Mouse (Mus musculus): ENCODE data around the gene Dolk. TPM values are rescaled to one million over a fixed set of nuclear protein-coding genes. Genes with fewer than 3 reads are reported as not detected.

The Dolk gene
- polyA plus RNA-seq, 1 experiment from 2014 or later, result 18.6 TPM

GRCm38 (mm10) chr2:30250166-30251128 is 35.7 kb downstream of the Dolk start:
- DNase-seq (ENCODE audit: low spot score), result no peak

- DNase-seq (ENCODE audit: low spot score), result no peak
Measured at GRCm38 (mm10) chr2:30249182-30249581, 37.0 kb downstream of the Dolk start.

- no peak for DNase-seq (ENCODE audit: low spot score)
Measured at GRCm38 (mm10) chr2:30247681-30248080, 38.5 kb downstream of the Dolk start.

GRCm38 (mm10) chr2:30247036-30247435 is 39.1 kb downstream of the Dolk start:
- no peak for DNase-seq (ENCODE audit: low spot score)

- DNase-seq (ENCODE audit: low spot score), result no peak
Measured at GRCm38 (mm10) chr2:30244595-30245178, 41.4 kb downstream of the Dolk start.

- DNase-seq (ENCODE audit: low spot score), result no peak
Measured at GRCm38 (mm10) chr2:30243391-30243790, 42.7 kb downstream of the Dolk start.

GRCm38 (mm10) chr2:30242509-30242908 is 43.6 kb downstream of the Dolk start:
- no peak for DNase-seq (ENCODE audit: low spot score)

- DNase-seq (ENCODE audit: low spot score), result no peak
Measured at GRCm38 (mm10) chr2:30240267-30240666, 45.9 kb downstream of the Dolk start, which contains the start of gene Gm28035. Gene Gm28035, plus strand, starts transcription at chr2:30240567.

- no peak for DNase-seq (ENCODE audit: low spot score)
Measured at GRCm38 (mm10) chr2:30239777-30240176, 46.4 kb downstream of the Dolk start.

- no peak for DNase-seq (ENCODE audit: low spot score)
Measured at GRCm38 (mm10) chr2:30238906-30239465, 47.1 kb downstream of the Dolk start.

GRCm38 (mm10) chr2:30237881-30238280 is 48.3 kb downstream of the Dolk start:
- DNase-seq (ENCODE audit: low spot score), result peak; percentile 68

GRCm38 (mm10) chr2:30237199-30237880 is 48.8 kb downstream of the Dolk start, which contains the start of gene Lrrc8a:
Gene Lrrc8a, plus strand, starts transcription at chr2:30237715.
- DNase-seq (ENCODE audit: low spot score), result peak; percentile 99

- no peak for DNase-seq (ENCODE audit: low spot score)
Measured at GRCm38 (mm10) chr2:30236426-30237198, 49.5 kb downstream of the Dolk start.

GRCm38 (mm10) chr2:30235593-30235992 is 50.5 kb downstream of the Dolk start:
- DNase-seq (ENCODE audit: low spot score), result peak; percentile 47

Other genes with a start within 250 kb of the Dolk start
- 13.6 and 15.4 TPM in 2 replicates for gene Wdr34, start 237.5 kb downstream of the Dolk start, polyA plus RNA-seq (2015; fragmentation: Nextera tagmentation; extraction: Ambion mirVana)
- gene Set, start 229.0 kb downstream of the Dolk start, polyA plus RNA-seq (2015; fragmentation: Nextera tagmentation; extraction: Ambion mirVana), result 418 and 429 TPM in 2 replicates
- 3.5 and 3.7 TPM in 2 replicates for gene Pkn3, start 208.7 kb downstream of the Dolk start, polyA plus RNA-seq (2015; fragmentation: Nextera tagmentation; extraction: Ambion mirVana)
- 28.8 and 29.5 TPM in 2 replicates for gene Zdhhc12, start 192.7 kb downstream of the Dolk start, polyA plus RNA-seq (2015; fragmentation: Nextera tagmentation; extraction: Ambion mirVana)
- gene Zer1, start 161.7 kb downstream of the Dolk start, polyA plus RNA-seq (2015; fragmentation: Nextera tagmentation; extraction: Ambion mirVana), result 5.6 and 9.6 TPM in 2 replicates
- 4.9 and 5.7 TPM in 2 replicates for gene Tbc1d13, start 152.6 kb downstream of the Dolk start, polyA plus RNA-seq (2015; fragmentation: Nextera tagmentation; extraction: Ambion mirVana)
- 22.6 and 23.5 TPM in 2 replicates for gene Endog, start 114.8 kb downstream of the Dolk start, polyA plus RNA-seq (2015; fragmentation: Nextera tagmentation; extraction: Ambion mirVana)
- 44.8 and 46.0 TPM in 2 replicates for gene Spout1, start 107.9 kb downstream of the Dolk start, polyA plus RNA-seq (2015; fragmentation: Nextera tagmentation; extraction: Ambion mirVana)
- gene Kyat1, start 80.5 kb downstream of the Dolk start, polyA plus RNA-seq (2015; fragmentation: Nextera tagmentation; extraction: Ambion mirVana), result 14.5 and 15.5 TPM in 2 replicates
- 21.4 and 22.6 TPM in 2 replicates for gene Lrrc8a, start 48.6 kb downstream of the Dolk start, polyA plus RNA-seq (2015; fragmentation: Nextera tagmentation; extraction: Ambion mirVana)
- gene Gm28035, start 45.8 kb downstream of the Dolk start, polyA plus RNA-seq (2015; fragmentation: Nextera tagmentation; extraction: Ambion mirVana), result 0.04 and 0.08 TPM in 2 replicates
- gene Phyhd1, start 20.1 kb downstream of the Dolk start, polyA plus RNA-seq (2015; fragmentation: Nextera tagmentation; extraction: Ambion mirVana), result 2.8 and 3.0 TPM in 2 replicates
- gene Gm28038, start 5.3 kb downstream of the Dolk start, polyA plus RNA-seq (2015; fragmentation: Nextera tagmentation; extraction: Ambion mirVana), result not detected in 2 replicates
- 21.3 and 22.3 TPM in 2 replicates for gene Nup188, start 63 bp upstream of the Dolk start, polyA plus RNA-seq (2015; fragmentation: Nextera tagmentation; extraction: Ambion mirVana)
- gene Sh3glb2, start 73.0 kb upstream of the Dolk start, polyA plus RNA-seq (2015; fragmentation: Nextera tagmentation; extraction: Ambion mirVana), result 66.9 and 77.5 TPM in 2 replicates
- gene Miga2, start 77.9 kb upstream of the Dolk start, polyA plus RNA-seq (2015; fragmentation: Nextera tagmentation; extraction: Ambion mirVana), result 7.6 and 10.6 TPM in 2 replicates
- 27.8 and 28.1 TPM in 2 replicates for gene Dolpp1, start 105.9 kb upstream of the Dolk start, polyA plus RNA-seq (2015; fragmentation: Nextera tagmentation; extraction: Ambion mirVana)
- gene Crat, start 129.5 kb upstream of the Dolk start, polyA plus RNA-seq (2015; fragmentation: Nextera tagmentation; extraction: Ambion mirVana), result 7.9 and 10.2 TPM in 2 replicates
- gene Ptpa, start 129.7 kb upstream of the Dolk start, polyA plus RNA-seq (2015; fragmentation: Nextera tagmentation; extraction: Ambion mirVana), result 127 and 128 TPM in 2 replicates
- gene Ier5l, start 187.9 kb upstream of the Dolk start, polyA plus RNA-seq (2015; fragmentation: Nextera tagmentation; extraction: Ambion mirVana), result 0.55 and 0.69 TPM in 2 replicates

All from thymus, postnatal 0 days (tissue).